Mouse (Mus musculus): ENCODE data around the gene Fbp2. TPM values are rescaled to one million over a fixed set of nuclear protein-coding genes. Genes with fewer than 3 reads are reported as not detected.

Gene Fbp2
- polyA plus RNA-seq, 1 experiment from 2014 or later, result 0.11 TPM

Other genes with a start within 250 kb of the Fbp2 start
- gene 6720489N17Rik, start 234.2 kb downstream of the Fbp2 start, polyA plus RNA-seq (2014; fragmentation: Nextera tagmentation; extraction: Ambion mirVana), result 9.3 and 10.7 TPM in 2 replicates
- 19.2 and 21.6 TPM in 2 replicates for gene Platr25, start 97.7 kb downstream of the Fbp2 start, polyA plus RNA-seq (2014; fragmentation: Nextera tagmentation; extraction: Ambion mirVana)
- gene Gm5141, start 72.6 kb downstream of the Fbp2 start, polyA plus RNA-seq (2014; fragmentation: Nextera tagmentation; extraction: Ambion mirVana), result 5.2 and 8.2 TPM in 2 replicates
- not detected in 2 replicates for gene Fbp1, start 29.9 kb upstream of the Fbp2 start, polyA plus RNA-seq (2014; fragmentation: Nextera tagmentation; extraction: Ambion mirVana)
- gene 2010111I01Rik, start 106.5 kb upstream of the Fbp2 start, polyA plus RNA-seq (2014; fragmentation: Nextera tagmentation; extraction: Ambion mirVana), result 49.6 and 58.9 TPM in 2 replicates

Measured in heart, embryonic 11.5 days (tissue).